Mouse (Mus musculus): ENCODE measurements around the gene Rps6ka5.

The Rps6ka5 gene

GRCm38 (mm10) chr12:100724606-100725457 lies 2.0 kb downstream of the Rps6ka5 start:
- DNase-seq (ENCODE audit: low spot score in 2 of 2): peak; percentile 99

GRCm38 (mm10) chr12:100724182-100724581 lies 2.6 kb downstream of the Rps6ka5 start:
- no peak for DNase-seq (ENCODE audit: low spot score in 2 of 2)

GRCm38 (mm10) chr12:100720801-100721200 lies 6.0 kb downstream of the Rps6ka5 start:
- DNase-seq (ENCODE audit: low spot score in 2 of 2): no peak

GRCm38 (mm10) chr12:100717446-100717845 lies 9.3 kb downstream of the Rps6ka5 start:
- DNase-seq (ENCODE audit: low spot score in 2 of 2): no peak

GRCm38 (mm10) chr12:100716969-100717368 lies 9.8 kb downstream of the Rps6ka5 start:
- no peak for DNase-seq (ENCODE audit: low spot score in 2 of 2)

- DNase-seq (ENCODE audit: low spot score in 2 of 2): no peak
These were observed 15.0 kb downstream of the Rps6ka5 start for GRCm38 (mm10) chr12:100711819-100712218.

- peak in 1 of 2 experiments; percentile 39 for DNase-seq (ENCODE audit: low spot score in 2 of 2)
These were observed 15.6 kb downstream of the Rps6ka5 start for GRCm38 (mm10) chr12:100711116-100711691.

- no peak for DNase-seq (ENCODE audit: low spot score in 2 of 2)
These were observed 16.4 kb downstream of the Rps6ka5 start for GRCm38 (mm10) chr12:100710432-100710831.

GRCm38 (mm10) chr12:100707312-100707711 lies 19.5 kb downstream of the Rps6ka5 start:
- DNase-seq (ENCODE audit: low spot score in 2 of 2): no peak

GRCm38 (mm10) chr12:100705057-100705722 lies 21.6 kb downstream of the Rps6ka5 start:
- no peak for DNase-seq (ENCODE audit: low spot score in 2 of 2)

GRCm38 (mm10) chr12:100698019-100698418 lies 28.8 kb downstream of the Rps6ka5 start:
- no peak for DNase-seq (ENCODE audit: low spot score in 2 of 2)

GRCm38 (mm10) chr12:100696621-100697020 lies 30.2 kb downstream of the Rps6ka5 start:
- DNase-seq (ENCODE audit: low spot score in 2 of 2): no peak

- no peak for DNase-seq (ENCODE audit: low spot score in 2 of 2)
These were observed 31.5 kb downstream of the Rps6ka5 start for GRCm38 (mm10) chr12:100695252-100695651.

- DNase-seq (ENCODE audit: low spot score in 2 of 2): no peak
These were observed 34.6 kb downstream of the Rps6ka5 start for GRCm38 (mm10) chr12:100692208-100692607.

GRCm38 (mm10) chr12:100690444-100690843 lies 36.3 kb downstream of the Rps6ka5 start:
- DNase-seq (ENCODE audit: low spot score in 2 of 2): no peak

GRCm38 (mm10) chr12:100688177-100688576 lies 38.6 kb downstream of the Rps6ka5 start:
- no peak for DNase-seq (ENCODE audit: low spot score in 2 of 2)

GRCm38 (mm10) chr12:100687001-100687400 lies 39.8 kb downstream of the Rps6ka5 start:
- DNase-seq (ENCODE audit: low spot score in 2 of 2): no peak

- DNase-seq (ENCODE audit: low spot score in 2 of 2): no peak
These were observed 45.0 kb downstream of the Rps6ka5 start for GRCm38 (mm10) chr12:100681752-100682151.

- no peak for DNase-seq (ENCODE audit: low spot score in 2 of 2)
These were observed 45.5 kb downstream of the Rps6ka5 start for GRCm38 (mm10) chr12:100681241-100681640.

- no peak for DNase-seq (ENCODE audit: low spot score in 2 of 2)
These were observed 46.1 kb downstream of the Rps6ka5 start for GRCm38 (mm10) chr12:100680676-100681075.

GRCm38 (mm10) chr12:100670647-100671199 lies 56.1 kb downstream of the Rps6ka5 start:
- no peak for DNase-seq (ENCODE audit: low spot score in 2 of 2)

- no peak for DNase-seq (ENCODE audit: low spot score in 2 of 2)
These were observed 61.5 kb downstream of the Rps6ka5 start for GRCm38 (mm10) chr12:100665294-100665693.

Data from right cerebral cortex, postnatal 36 days (tissue).